Mouse (Mus musculus) cerebellum, adult 2 months (tissue): ENCODE measurements at regions not wholly inside any gene's neighbourhood (a gene's known extent, or its start where the extent isn't known, plus 50 kb on each side); places are given as distances from the start of the nearest gene placed in this dataset.

Experiments used
- CTCF ChIP-seq: fragments of 200-500 bp; IDR thresholded peaks from 2 replicates; pipeline ENCODE4 v1.5.1; 2011; ENCODE audit warnings: low read depth, mild to moderate bottlenecking, control low read depth, low read length, moderate library complexity, borderline replicate concordance; ENCODE audit not compliant: insufficient read depth
- POLR2A ChIP-seq: fragments of 200-500 bp; IDR thresholded peaks from 2 replicates; pipeline ENCODE4 v1.6.1; 2011; ENCODE audit warnings: low read length, control low read depth, borderline replicate concordance; ENCODE audit not compliant: insufficient read depth

DNA sequence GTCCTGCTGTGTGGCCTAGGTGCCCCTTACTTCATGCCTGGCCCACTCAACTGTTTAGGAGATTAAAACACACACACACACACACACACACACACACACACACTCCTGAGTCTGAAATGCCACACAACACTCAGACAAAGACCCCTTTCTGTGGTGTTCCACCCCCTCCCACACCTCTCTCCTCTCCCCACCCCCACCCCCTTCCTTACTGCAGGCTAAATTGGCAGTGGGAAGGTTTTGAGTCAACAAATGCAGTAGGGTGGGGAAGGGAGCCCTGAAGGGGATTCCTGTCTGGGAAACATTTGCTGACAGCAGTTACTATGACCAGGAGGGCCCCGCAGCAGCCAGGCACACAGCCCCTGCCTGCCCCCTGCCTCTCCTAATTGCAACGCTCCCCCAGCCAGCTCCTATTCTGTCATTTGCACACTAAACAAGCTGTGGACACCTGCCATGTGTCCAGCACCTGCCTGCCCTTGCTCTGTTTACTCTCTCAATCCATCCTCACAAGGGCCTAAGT is 69.5 kb downstream of the Ephb3 start:
- TF ChIP-seq POLR2A: no peak
- no peak for TF ChIP-seq CTCF
